Mouse (Mus musculus): ENCODE results near the gene Galnt17. TPM values are rescaled to one million over a fixed set of nuclear protein-coding genes. Genes with fewer than 3 reads are reported as not detected.

Gene Galnt17
- polyA plus RNA-seq, 1 experiment = 0.73 TPM

GRCm38 (mm10) chr5:130952361-130952760 lies 355.9 kb downstream of the Galnt17 start:
- H3K36me3 ChIP-seq (ENCODE audit: control insufficient read depth, insufficient read depth, low read length, poor library complexity, severe bottlenecking) = no peaks in the 10 kb centered on the region
- H3K27me3 ChIP-seq (ENCODE audit: control insufficient read depth, insufficient read depth, low read length, poor library complexity, severe bottlenecking) = no peaks in the 10 kb centered on the region
- no peak overlapping the region for H3K9ac ChIP-seq (ENCODE audit: low read depth, poor library complexity, severe bottlenecking)
- H3K9me3 ChIP-seq (replicated peaks; ENCODE audit: control insufficient read depth, insufficient read depth, low read length, poor library complexity, severe bottlenecking) = no peaks in the 10 kb centered on the region
- no peak overlapping the region for H3K27ac ChIP-seq (ENCODE audit: insufficient read depth, low read length)
- no peak overlapping the region for H3K4me3 ChIP-seq (ENCODE audit: low read depth, low read length)
- no peak for TF ChIP-seq CTCF (IDR thresholded peaks at IDR 0.05; ENCODE audit: low read depth, low read length)
- TF ChIP-seq POLR2A (IDR thresholded peaks at IDR 0.05; ENCODE audit: insufficient read depth, low read length) = no peak
- no peak for TF ChIP-seq EP300 (IDR thresholded peaks at IDR 0.05; ENCODE audit: insufficient read depth, low read depth, low read length)
- H3K4me1 ChIP-seq (ENCODE audit: control insufficient read depth, insufficient read depth, low read length) = peaks cover 1% of the 10 kb centered on the region

- H3K36me3 ChIP-seq (ENCODE audit: control insufficient read depth, insufficient read depth, low read length, poor library complexity, severe bottlenecking) = no peaks in the 10 kb centered on the region
- peaks cover 1% of the 10 kb centered on the region for H3K4me1 ChIP-seq (ENCODE audit: control insufficient read depth, insufficient read depth, low read length)
- no peaks in the 10 kb centered on the region for H3K9me3 ChIP-seq (replicated peaks; ENCODE audit: control insufficient read depth, insufficient read depth, low read length, poor library complexity, severe bottlenecking)
- no peak overlapping the region for H3K27ac ChIP-seq (ENCODE audit: insufficient read depth, low read length)
- no peak overlapping the region for H3K9ac ChIP-seq (ENCODE audit: low read depth, poor library complexity, severe bottlenecking)
- TF ChIP-seq CTCF (IDR thresholded peaks at IDR 0.05; ENCODE audit: low read depth, low read length) (peak; percentile 29), POLR2A (IDR thresholded peaks at IDR 0.05; ENCODE audit: insufficient read depth, low read length) (no peak), EP300 (IDR thresholded peaks at IDR 0.05; ENCODE audit: insufficient read depth, low read depth, low read length) (peak; percentile 92)
- no peak overlapping the region for H3K4me3 ChIP-seq (ENCODE audit: low read depth, low read length)
- no peaks in the 10 kb centered on the region for H3K27me3 ChIP-seq (ENCODE audit: control insufficient read depth, insufficient read depth, low read length, poor library complexity, severe bottlenecking)
Observed at GRCm38 (mm10) chr5:130950894-130951400, 357.4 kb downstream of the Galnt17 start.

DNA sequence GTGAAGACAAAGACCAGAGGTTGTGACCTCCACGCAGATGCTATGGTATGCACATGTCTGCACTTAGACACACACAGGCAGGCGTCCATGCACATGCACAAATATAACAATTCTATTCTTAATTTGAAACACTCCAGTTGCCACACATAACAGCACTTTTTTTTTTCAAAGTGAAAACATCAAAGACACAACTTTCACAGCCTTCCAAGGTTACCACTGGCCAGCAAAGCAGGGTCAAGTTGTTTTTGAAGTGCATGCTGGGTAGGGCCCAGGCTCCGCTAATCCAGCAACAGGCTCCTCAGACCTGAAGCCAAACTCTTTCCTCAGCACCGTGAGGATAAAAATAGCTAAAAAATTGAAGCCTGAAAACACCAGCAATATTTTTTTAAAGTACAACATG lies 357.9 kb downstream of the Galnt17 start:
- H3K9me3 ChIP-seq (replicated peaks; ENCODE audit: control insufficient read depth, insufficient read depth, low read length, poor library complexity, severe bottlenecking) = no peaks in the 10 kb centered on the region
- peaks cover 1% of the 10 kb centered on the region for H3K4me1 ChIP-seq (ENCODE audit: control insufficient read depth, insufficient read depth, low read length)
- H3K9ac ChIP-seq (ENCODE audit: low read depth, poor library complexity, severe bottlenecking) = no peak overlapping the region
- H3K36me3 ChIP-seq (ENCODE audit: control insufficient read depth, insufficient read depth, low read length, poor library complexity, severe bottlenecking) = no peaks in the 10 kb centered on the region
- H3K27me3 ChIP-seq (ENCODE audit: control insufficient read depth, insufficient read depth, low read length, poor library complexity, severe bottlenecking) = no peaks in the 10 kb centered on the region
- peak overlapping the region; percentile 59; the same call in 1 of the 2 replicates for H3K27ac ChIP-seq (ENCODE audit: insufficient read depth, low read length)
- no peak overlapping the region for H3K4me3 ChIP-seq (ENCODE audit: low read depth, low read length)
- TF ChIP-seq EP300 (IDR thresholded peaks at IDR 0.05; ENCODE audit: insufficient read depth, low read depth, low read length) = no peak
- no peak for TF ChIP-seq CTCF (IDR thresholded peaks at IDR 0.05; ENCODE audit: low read depth, low read length)
- TF ChIP-seq POLR2A (IDR thresholded peaks at IDR 0.05; ENCODE audit: insufficient read depth, low read length) = no peak

GRCm38 (mm10) chr5:130949710-130950109 lies 358.6 kb downstream of the Galnt17 start:
- Histone ChIP-seq H3K27me3 (ENCODE audit: control insufficient read depth, insufficient read depth, low read length, poor library complexity, severe bottlenecking) (no peaks in the 10 kb centered on the region), H3K36me3 (ENCODE audit: control insufficient read depth, insufficient read depth, low read length, poor library complexity, severe bottlenecking) (no peaks in the 10 kb centered on the region), H3K9me3 (replicated peaks; ENCODE audit: control insufficient read depth, insufficient read depth, low read length, poor library complexity, severe bottlenecking) (no peaks in the 10 kb centered on the region), H3K9ac (ENCODE audit: low read depth, poor library complexity, severe bottlenecking) (no peak overlapping the region), H3K27ac (ENCODE audit: insufficient read depth, low read length) (no peak overlapping the region), H3K4me3 (ENCODE audit: low read depth, low read length) (no peak overlapping the region), H3K4me1 (ENCODE audit: control insufficient read depth, insufficient read depth, low read length) (peaks cover 1% of the 10 kb centered on the region)
- TF ChIP-seq CTCF (IDR thresholded peaks at IDR 0.05; ENCODE audit: low read depth, low read length) (no peak), POLR2A (IDR thresholded peaks at IDR 0.05; ENCODE audit: insufficient read depth, low read length) (no peak), EP300 (IDR thresholded peaks at IDR 0.05; ENCODE audit: insufficient read depth, low read depth, low read length) (no peak)

GRCm38 (mm10) chr5:130938911-130939608 lies 369.2 kb downstream of the Galnt17 start:
- Histone ChIP-seq H3K4me1 (ENCODE audit: control insufficient read depth, insufficient read depth, low read length) (no peaks in the 10 kb centered on the region), H3K27ac (ENCODE audit: insufficient read depth, low read length) (no peak overlapping the region), H3K27me3 (ENCODE audit: control insufficient read depth, insufficient read depth, low read length, poor library complexity, severe bottlenecking) (no peaks in the 10 kb centered on the region), H3K4me3 (ENCODE audit: low read depth, low read length) (no peak overlapping the region), H3K9ac (ENCODE audit: low read depth, poor library complexity, severe bottlenecking) (no peak overlapping the region), H3K9me3 (replicated peaks; ENCODE audit: control insufficient read depth, insufficient read depth, low read length, poor library complexity, severe bottlenecking) (no peaks in the 10 kb centered on the region), H3K36me3 (ENCODE audit: control insufficient read depth, insufficient read depth, low read length, poor library complexity, severe bottlenecking) (no peaks in the 10 kb centered on the region)
- TF ChIP-seq POLR2A (IDR thresholded peaks at IDR 0.05; ENCODE audit: insufficient read depth, low read length) (no peak), EP300 (IDR thresholded peaks at IDR 0.05; ENCODE audit: insufficient read depth, low read depth, low read length) (no peak), CTCF (IDR thresholded peaks at IDR 0.05; ENCODE audit: low read depth, low read length) (no peak)

- Histone ChIP-seq H3K4me3 (ENCODE audit: low read depth, low read length) (no peak overlapping the region), H3K4me1 (ENCODE audit: control insufficient read depth, insufficient read depth, low read length) (no peaks in the 10 kb centered on the region), H3K36me3 (ENCODE audit: control insufficient read depth, insufficient read depth, low read length, poor library complexity, severe bottlenecking) (no peaks in the 10 kb centered on the region), H3K27me3 (ENCODE audit: control insufficient read depth, insufficient read depth, low read length, poor library complexity, severe bottlenecking) (no peaks in the 10 kb centered on the region), H3K27ac (ENCODE audit: insufficient read depth, low read length) (no peak overlapping the region), H3K9me3 (replicated peaks; ENCODE audit: control insufficient read depth, insufficient read depth, low read length, poor library complexity, severe bottlenecking) (no peaks in the 10 kb centered on the region), H3K9ac (ENCODE audit: low read depth, poor library complexity, severe bottlenecking) (no peak overlapping the region)
- TF ChIP-seq EP300 (IDR thresholded peaks at IDR 0.05; ENCODE audit: insufficient read depth, low read depth, low read length) = no peak
- TF ChIP-seq CTCF (IDR thresholded peaks at IDR 0.05; ENCODE audit: low read depth, low read length) = no peak
- TF ChIP-seq POLR2A (IDR thresholded peaks at IDR 0.05; ENCODE audit: insufficient read depth, low read length) = no peak
Observed at GRCm38 (mm10) chr5:130938274-130938741, 370.0 kb downstream of the Galnt17 start.
